Mouse (Mus musculus): ENCODE data around the gene Dnajb3. TPM values are rescaled to one million over a fixed set of nuclear protein-coding genes. Genes with fewer than 3 reads are reported as not detected.
"Not testable (repeated sequence)": the region's sequence is repeated elsewhere in the genome, so short reads cannot be mapped to it uniquely, and the experiment has no call there.

Dnajb3 gene
- total RNA-seq, 2 experiments from 2014 or later: 3.0 to 3.9 TPM

DNA sequence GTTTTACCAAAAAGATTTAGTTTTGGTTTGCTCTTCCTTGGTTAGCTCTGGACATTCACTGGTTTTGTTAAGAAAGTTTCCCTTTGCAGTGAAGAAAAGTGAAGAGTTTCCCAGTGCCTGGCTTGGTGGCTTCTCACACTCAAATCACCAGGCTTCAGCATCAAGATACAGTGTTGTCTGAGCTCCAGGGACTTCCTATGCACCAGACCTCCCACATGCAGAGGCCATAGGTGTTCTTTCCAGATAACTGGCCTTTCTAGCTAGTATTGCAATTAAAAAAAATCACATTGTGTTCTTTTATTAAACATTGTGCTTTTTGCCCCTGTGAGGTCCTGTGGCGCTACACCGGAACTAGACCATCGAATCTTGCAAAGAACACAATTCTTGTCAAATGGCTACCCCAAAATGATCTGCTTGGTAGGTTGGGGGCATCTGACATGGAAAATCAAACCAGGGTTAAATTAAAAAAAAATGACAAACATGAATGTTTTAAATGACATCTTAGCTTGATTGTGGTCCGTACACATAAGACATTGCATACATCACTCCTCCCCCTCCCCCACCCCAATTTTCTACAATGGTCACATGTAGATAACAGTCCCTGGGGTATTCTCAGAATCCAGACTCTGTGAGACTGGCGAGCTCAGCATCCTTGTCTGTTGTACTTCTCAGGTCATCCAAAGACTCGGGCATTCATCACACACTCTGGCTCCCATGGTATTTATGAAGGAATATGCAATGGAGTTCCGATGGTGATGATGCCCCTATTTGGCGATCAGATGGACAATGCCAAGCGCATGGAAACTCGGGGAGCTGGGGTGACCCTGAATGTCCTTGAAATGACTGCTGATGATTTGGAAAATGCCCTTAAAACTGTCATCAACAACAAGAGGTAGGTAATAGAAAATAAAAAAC is 10.1 kb upstream of the Dnajb3 start:
- DNase-seq: no peak

DNA sequence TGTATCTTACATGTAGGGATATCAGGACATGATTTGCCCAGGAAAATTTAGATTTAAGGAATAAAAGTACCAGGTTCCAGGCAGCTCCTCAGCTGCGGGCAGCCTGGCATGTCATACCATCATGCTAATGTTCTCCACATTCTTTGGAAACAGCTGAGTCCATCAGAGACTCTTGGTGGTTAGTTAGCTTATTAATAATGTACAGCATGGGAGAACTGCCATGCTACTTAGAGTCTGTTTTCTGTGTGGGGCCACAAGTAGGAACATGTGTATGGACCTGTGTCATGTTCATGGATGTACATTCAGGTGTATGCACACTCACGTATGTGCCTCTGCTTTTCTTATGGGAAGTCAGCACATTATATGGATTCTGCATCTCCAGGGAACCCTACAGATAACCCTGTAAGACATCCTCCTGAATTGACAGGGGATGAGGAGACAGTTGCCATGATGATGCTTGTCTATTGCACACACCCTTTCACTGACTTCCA is 8.9 kb upstream of the Dnajb3 start:
- no peak for DNase-seq

DNA sequence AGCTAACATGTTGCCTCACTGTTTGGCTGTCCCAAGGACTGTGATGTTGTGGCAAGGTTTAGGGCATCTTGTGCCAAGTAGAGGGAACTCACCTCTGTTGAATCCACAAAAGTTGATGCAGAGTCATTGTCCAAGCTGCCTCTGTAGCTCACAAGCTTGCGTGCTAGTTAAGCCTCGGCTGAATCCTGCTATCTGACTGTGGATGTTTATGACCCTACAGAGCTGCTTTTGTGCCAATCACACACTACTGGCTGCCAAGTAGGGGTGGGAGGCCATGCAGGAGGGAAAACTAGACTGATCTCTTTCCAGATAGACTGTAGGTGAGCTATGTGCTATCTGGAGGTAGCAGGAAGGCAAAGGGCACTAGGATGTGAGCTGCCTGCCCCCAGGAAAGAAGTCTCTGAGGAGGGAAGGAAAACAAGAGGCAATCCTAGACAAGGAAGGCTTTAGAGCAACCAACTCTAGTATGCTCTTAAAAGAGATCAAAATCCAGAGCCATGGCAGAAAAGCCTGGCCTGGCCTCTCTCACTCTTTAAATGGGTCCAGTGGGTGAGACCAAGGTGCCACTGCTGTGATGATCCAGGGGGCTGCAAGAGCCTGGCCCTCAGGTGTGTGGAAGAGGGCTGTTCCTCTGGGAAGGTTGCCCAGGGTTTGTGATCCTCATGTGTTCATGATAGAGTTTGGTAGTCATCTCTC is 8.3 kb upstream of the Dnajb3 start:
- no peak for DNase-seq

DNA sequence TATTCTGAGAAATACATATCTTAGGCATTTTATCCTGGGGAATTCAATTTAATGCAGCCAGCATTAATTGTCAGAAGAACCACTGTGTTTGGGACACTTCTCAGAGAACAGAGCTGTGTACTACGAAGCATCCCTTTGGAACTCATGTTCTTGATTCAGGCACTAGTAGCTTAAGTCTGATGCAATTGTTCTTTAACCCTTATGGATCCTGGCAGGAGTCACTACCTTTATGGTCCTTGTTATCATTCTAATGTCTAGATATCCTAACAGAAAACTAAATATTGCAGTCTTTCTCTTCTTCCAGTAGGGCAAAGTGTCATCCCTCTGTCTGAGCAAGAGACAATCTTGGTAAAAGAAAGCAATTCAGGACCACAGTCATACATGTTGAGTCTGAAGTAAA is 7.5 kb upstream of the Dnajb3 start:
- no peak for DNase-seq

DNA sequence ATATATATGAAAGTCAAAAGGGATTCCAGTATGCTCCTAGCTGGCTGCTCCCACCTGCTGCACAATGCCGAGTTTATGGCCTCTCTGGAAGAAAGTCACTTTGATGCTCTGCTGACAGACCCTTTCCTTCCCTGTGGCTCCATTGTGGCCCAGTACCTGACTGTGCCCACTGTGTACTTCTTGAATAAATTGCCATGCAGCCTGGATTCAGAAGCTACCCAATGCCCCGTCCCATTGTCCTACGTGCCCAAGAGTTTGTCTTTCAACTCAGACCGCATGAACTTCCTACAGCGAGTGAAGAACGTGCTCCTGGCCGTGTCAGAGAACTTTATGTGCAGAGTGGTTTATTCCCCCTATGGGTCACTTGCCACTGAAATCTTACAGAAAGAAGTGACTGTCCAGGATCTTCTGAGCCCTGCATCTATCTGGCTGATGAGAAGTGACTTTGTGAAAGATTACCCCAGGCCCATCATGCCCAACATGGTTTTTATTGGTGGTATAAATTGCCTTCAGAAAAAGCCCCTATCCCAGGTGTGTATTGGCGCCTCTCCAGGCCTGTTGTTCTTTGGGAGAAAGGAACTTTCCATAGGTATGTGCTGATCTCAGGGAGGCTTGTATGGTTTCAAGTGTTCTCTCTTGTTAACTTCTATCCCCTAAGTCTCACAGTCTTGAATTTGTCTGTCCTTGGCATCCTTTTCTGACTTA is 6.9 kb upstream of the Dnajb3 start:
- DNase-seq: no peak

DNA sequence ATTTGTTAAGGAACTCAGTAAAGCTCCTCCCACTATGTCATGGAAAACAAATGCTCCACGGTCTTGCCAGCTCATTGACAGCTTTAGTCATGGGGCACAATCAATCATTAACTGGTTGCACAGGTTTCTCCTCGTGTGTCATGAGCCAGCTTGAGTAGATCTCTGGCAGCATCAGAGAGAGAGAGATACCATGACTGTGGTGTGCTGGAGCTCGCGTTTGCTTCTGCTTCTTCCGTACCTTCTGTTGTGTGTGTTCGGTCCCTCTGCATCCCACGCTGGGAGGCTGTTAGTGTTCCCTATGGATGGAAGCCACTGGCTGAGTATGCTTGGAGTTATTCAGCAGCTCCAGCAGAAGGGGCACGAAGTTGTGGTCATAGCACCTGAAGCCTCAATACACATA is 6.2 kb upstream of the Dnajb3 start, which contains the start of gene Ugt1a1:
TSS of gene Ugt1a1 (plus strand) at position 148 of the 400 bp plus-strand sequence.
- DNase-seq: no peak

DNA sequence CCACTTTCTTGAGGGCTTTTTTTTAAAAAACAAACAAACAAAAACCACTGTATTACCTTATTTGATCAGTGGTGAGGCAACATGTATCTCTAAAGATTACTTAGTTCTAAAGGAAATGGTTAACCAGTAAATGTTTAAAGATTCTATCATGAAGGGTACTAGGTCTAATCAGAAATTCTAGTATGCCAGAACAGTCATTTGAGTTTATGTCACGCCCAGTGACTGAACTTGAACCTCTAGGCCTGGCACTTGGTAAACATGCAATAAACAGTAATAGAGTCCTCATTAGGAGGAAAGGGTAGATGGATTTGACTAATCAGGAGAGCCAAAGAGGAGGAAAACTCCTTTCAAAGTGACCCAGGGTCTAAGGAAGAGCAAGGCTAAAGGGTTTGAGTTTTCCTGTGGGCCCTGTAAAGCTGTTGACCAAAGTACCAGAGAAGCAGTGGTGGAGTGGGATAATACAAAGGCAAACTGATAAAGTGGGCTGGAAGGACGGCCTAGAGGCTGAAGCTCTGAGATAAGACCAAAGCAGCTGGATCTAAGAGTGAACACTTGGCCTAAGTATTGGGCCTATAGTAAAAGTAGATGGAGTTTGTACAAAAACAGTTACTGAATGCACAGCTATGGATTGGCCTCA is 1.4 kb upstream of the Dnajb3 start:
- DNase-seq: no peak

DNA sequence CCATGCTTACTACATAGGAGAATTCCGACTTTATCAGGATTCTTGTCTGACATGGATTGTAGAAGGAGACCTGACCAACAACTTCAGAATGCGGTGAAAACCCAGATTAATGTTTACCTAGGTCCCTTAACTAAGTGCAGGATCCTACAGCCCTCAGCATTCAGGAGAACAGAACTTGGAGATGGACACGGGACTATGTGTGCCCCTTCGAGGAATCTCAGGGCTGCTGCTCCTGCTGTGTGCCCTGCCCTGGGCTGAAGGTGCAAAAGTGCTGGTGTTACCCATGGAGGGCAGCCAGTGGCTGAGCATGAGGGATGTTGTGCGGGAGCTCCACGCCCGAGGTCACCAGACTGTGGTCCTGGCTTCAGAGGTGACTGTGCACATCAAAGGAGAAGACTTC is 5.1 kb downstream of the Dnajb3 start, which contains the start of gene Ugt1a2:
TSS of gene Ugt1a2 (plus strand) at position 146 of the 400 bp plus-strand sequence.
- DNase-seq: no peak

DNA sequence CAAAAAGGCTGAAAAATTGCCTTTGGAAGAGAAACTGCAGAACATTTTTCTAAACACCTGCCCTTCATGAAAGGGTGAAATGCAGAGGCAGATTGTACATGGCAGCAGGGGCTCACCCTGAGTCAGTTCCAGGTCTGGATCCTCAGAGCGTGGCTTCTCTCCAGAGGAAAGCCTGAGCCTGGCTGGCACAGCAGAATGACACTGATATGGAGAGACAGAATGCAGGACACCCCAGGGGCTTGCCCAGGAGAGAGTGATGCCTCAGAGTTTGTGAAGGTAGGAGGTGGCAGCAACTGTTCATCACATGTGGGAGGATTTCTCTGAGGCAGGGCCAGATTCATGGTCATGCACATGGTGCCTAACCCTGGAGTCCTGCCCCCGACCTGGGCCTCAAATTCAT is 5.6 kb downstream of the Dnajb3 start:
- no peak for DNase-seq

DNA sequence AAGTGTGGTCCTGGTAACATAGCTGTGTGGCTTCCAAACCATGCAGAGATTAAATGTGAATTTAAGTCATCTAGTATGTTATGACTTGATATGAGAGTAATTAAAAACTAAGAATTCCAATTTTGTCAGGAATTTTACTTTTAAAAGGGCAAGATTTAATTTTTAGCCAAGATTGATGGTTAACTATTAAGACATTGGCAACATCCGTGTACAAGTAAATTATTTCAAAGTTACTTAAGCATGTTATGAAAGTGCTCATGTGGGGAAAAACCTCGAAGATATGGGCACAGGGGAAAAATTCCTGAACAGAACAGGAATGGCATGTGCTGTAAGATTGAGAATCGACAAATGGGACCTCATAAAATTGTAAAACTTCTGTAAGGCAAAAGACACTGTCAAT is 8.1 kb downstream of the Dnajb3 start:
- DNase-seq: no peak

DNA sequence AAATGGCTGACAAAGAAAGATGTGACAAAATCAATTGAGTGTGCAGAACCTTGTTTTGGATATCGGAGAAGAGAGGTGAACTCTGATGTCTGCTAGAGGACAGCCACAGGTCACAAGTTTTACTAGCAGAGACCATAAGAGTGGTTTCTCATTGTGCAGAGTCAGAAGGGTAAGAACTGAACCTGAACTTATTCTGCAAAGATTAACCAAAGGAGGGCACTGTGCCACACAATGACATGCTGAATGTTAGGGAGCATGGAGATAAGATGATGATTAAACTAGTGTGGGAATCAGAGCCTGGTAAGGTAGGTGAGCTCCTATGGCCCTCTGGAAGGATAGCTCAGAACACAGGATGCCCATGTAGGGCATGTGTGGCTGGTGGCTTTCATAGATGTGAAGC is 9.9 kb downstream of the Dnajb3 start:
- DNase-seq: no peak

DNA sequence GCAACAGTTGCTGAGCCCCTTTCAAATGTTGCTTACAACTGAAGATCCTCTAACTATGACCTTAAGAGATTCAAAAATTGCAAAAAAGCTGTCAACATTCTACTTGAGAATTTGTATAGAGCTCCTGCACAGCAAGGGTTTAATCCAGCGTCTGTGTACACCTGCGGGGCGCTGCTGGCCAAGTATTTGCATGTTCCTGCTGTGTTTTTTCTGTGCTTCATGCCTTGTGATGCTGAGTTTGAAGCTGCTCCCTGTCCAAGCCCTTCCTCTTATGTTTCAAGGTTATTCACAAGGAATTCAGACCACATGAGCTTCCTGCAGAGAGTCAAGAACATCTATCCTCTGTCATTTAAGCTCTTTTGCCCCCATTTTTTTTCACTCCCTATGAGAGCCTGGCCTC is 13.4 kb downstream of the Dnajb3 start:
- DNase-seq: no peak

DNA sequence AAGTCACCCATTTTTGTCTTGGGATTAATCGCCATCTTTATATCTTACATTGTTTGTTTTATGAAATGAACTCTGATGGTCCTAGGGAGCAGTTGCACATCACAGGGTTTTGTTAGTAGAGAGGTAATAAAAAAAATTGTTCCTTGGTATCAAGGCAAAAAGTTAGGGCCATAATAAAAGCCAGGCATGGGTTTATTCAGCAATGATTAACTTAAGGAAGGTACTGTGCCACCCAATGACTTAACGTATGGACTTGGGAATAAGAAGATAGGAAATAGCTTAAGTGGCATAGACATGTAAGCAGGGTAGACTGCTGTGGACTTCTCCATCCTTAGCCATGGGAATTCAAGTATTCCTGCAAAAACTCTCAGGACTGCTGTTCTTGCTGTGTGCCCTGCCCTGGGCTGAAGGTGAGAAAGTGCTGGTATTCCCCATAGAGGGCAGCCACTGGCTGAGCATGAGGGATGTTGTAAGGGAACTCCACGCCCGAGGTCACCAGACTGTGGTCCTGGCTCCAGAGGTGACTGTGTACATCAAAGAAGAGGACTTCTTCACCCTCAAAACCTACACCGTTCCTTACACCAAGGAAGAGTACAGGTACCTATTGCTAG is 19.2 kb downstream of the Dnajb3 start:
- no peak for DNase-seq

DNA sequence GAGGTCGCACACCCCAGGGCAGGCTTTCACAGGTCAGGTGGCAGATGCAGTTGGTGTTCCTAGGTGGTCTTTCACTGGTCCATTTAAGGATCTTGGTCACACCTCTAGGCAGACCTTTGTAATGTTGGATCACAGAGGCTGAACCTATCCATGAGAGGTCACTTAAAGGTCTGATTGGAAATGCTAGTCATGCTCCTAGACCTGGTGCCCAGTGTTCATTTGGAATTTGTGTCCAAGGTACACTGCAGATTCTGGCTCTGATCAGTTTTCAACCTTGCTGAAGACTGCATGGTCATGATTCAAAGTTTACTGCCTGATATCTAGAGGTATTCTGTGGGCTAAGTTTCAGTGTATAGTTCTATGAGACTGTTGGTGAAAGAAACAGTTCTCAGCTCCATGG is 25.9 kb downstream of the Dnajb3 start:
- DNase-seq: no peak

DNA sequence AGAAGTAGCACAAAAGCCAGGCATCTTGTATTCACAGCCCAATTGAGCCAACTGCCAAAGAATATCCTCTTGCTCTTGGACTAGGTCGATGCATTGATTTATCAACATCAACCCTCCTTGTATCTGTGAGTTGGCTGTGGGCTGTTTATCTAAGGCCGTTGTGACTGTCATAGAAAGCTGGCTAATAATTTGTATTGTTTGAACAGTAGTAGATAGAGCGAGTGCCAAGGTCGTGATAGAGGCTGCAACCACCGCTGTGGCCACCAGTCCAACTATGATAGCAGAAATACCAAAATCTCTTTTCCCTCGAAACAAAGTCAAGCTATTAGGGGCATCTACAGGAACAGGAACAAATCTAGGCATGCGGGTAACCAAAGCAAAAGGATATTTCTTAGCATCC is 33.4 kb downstream of the Dnajb3 start:
- not testable (repeated sequence) for DNase-seq

DNA sequence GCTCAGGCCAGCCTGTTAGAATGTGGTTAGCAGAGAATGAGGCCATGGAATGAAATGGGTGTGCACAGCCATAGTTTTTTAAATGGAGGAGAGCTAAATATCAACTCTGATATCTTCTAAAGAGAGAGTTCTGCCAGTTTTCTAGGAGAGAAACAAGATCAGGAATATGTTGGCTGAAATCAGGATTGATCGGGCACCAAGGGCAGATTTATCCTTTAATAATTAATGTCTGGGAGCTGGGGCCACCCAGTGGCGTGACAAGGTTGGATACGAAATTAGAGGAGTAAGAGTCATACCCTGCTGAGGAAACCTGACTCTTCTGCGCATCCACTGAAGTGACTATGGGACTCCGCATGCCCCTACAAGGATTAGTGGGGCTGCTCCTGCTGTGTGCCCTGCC is 39.9 kb downstream of the Dnajb3 start, which contains the start of gene Ugt1a5:
TSS of gene Ugt1a5 (plus strand) at position 302 of the 400 bp plus-strand sequence.
- no peak for DNase-seq

DNA sequence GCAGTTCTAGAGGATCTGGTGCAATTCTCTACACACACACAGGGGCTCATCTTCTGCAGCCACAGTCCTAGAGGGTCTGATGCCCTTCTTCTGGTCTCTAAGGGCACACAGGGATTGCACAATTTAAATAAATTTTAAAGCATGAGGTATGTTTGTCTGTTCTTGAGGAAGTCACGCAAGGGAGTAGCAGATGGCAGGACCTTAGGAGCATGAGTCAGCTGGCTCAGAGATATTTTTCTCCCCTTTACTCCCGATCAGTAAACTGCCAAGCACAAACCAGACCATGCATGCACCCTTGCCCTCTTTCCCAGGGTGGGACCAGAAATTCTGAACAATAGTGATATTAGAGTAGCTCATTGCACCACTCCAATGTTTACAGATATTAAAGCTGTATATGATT is 47.2 kb downstream of the Dnajb3 start:
- DNase-seq: no peak
